Mouse (Mus musculus) common myeloid progenitor, adult 5-6 weeks (primary cell): ENCODE measurements around the gene Fam71f1. TPM values are rescaled to one million over a fixed set of nuclear protein-coding genes. Genes with fewer than 3 reads are reported as not detected.
"Not testable (repeated sequence)": the region's sequence is repeated elsewhere in the genome, so short reads cannot be mapped to it uniquely, and the experiment has no call there.

Source experiments
- ATAC-seq: replicated peaks from 2 replicates; pipeline ENCODE4 v1.8.0; 2016; ENCODE audit warnings: low read depth, mild to moderate bottlenecking, moderate TSS enrichment, inconsistent platforms; ENCODE audit not compliant: poor library complexity, severe bottlenecking
- total RNA-seq: library from RNA; stranded (forward); fragments of 200-1000, 187-1606 nt; gene quantifications from 2 replicates; pipeline ENCODE4 v1.2.3, GENCODE M21; 2017

Gene Fam71f1
- total RNA-seq, 1 experiment from 2014 or later, result not detected

- ATAC-seq, result no peak
Observed at GRCm38 (mm10) chr6:29322147-29322546, 3.2 kb downstream of the Fam71f1 start.

DNA sequence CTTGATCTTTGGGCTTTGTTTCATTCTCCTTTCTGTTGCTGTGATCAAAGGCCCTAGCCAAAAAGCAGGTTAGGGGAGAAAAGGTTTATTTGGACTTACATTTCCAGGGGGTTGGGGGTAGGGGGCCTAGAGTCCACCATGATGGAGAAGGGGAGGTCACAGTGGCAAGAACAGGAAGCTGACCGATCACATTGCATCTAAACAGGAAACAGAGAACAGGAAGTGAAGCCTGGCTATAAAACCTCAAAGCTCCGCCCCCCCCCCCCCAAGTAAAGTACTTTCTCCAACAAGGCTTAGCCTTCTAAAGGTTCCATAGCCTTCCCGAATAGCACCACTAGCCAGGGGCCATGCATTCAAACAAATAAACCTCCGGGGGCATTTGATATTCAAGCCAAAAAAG is 3.8 kb downstream of the Fam71f1 start:
- 0 out of 2 replicates have a peak, but pooled peaks have one; percentile 27 for ATAC-seq

- peak; percentile 45; the same call in 1 of the 2 replicates for ATAC-seq
Observed at GRCm38 (mm10) chr6:29326961-29327360, 8.0 kb downstream of the Fam71f1 start.

- peak; percentile 48; the same call in 1 of the 2 replicates for ATAC-seq
Observed at GRCm38 (mm10) chr6:29329514-29329913, 10.6 kb downstream of the Fam71f1 start.

GRCm38 (mm10) chr6:29346512-29346911 is 27.6 kb downstream of the Fam71f1 start:
- ATAC-seq, result not testable (repeated sequence)

DNA sequence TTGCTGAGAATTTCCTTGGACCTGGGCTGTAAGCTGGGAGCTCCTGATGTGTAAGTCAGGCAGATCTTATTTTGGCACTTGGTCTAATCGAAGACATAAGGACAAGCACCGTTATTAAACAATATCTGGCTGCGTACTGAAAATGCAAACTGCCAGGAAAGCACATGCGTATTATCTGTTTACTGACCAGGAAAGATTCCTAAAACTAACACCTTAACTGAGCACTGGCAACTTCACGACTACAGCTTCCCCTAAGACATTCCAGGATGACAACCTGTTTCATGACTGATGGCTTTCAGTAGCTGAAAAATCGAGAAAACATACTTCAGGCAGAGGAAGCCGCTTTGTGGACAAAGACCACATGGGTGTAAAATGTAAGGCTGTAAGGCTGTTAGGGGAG is 28.2 kb downstream of the Fam71f1 start:
- no peak for ATAC-seq

GRCm38 (mm10) chr6:29347665-29348370 is 28.9 kb downstream of the Fam71f1 start, which contains the start of gene Calu:
Gene Calu, plus strand, starts transcription at chr6:29348069.
- peak; percentile 95 for ATAC-seq

GRCm38 (mm10) chr6:29348371-29348724 is 29.4 kb downstream of the Fam71f1 start:
- ATAC-seq, result no peak

GRCm38 (mm10) chr6:29351613-29352012 is 32.7 kb downstream of the Fam71f1 start:
- no peak for ATAC-seq

DNA sequence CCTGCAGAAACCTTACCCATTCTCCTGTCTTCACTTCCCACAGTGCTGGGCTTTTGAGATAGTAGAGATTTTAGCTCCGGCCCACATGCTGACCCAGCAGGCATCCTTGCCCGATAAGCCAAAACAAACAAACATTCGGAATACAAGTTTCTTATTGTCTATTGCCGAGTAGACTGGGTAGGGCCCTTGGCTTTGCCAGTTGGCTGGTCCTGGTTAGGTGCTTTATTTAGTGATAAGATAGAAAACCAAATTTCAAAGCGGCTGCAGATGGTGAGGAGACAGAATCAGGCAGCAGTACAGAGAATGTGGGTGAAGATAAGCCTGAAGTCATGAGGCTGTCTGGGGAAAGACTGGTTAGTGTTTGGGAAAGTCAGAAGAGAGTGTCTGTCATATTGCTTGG is 33.9 kb downstream of the Fam71f1 start:
- no peak; the same call in 1 of the 2 replicates for ATAC-seq

DNA sequence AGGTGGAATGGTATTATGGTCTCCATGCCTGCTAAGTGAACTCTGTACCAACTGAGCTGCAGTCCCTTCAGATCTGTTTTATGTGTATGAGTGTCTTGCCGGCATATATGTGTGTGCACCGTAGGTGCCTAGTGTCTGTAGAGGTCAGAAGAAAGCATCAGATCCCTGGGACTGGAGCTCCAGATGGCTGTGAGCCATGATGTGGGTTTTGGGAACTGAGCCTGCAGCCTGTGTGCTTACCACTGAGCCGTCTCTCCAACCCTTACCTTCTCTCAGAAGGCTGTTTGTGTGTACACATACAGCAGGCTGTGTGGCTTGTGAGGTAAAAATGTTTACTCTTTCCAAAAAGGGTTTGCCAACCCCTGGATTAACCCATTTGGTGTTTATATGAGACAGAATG is 40.4 kb downstream of the Fam71f1 start:
- no peak for ATAC-seq

- no peak for ATAC-seq
Observed at GRCm38 (mm10) chr6:29360211-29360610, 41.3 kb downstream of the Fam71f1 start.

DNA sequence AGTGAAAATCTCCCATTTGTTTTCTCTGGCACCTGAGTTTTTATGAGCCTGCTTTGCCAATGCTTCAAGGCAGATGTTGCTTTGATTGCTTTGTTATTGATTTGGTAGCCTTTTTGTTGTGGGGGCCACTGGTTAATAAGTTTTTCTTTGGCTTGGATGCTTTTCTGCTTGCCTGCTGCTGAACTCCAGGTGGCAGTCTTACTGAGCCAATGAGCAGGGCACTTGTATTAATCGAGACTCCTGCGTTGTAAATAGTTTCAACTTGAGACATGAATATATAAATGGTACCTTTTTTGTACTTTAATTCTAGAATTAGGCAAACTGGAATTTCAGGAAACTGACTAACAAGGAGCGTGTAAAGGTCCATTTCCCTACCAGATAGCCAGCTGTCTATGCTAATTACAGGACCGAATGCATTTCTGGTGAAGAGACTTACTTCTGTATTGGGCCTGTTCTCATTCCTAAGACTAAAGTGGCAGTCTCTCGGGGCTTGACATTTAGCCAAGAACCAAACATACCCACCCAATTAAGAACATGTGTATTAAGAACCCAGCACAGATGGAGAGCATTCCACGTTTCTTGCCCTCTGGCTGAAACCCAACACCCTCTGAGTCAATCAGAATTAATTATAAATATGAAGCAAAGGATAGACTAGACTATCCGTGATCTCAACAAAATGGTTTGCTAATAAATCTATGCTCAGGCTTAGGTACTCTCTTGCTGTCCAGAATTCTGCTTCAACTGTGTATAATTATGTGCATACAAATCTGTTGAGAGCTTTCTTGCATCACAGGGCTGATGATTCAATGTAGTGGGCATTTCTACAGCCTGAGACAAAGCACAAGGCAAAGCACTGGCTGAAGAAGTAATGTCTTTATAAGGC is 43.5 kb downstream of the Fam71f1 start:
- ATAC-seq, result no peak

GRCm38 (mm10) chr6:29363129-29363515 is 44.2 kb downstream of the Fam71f1 start:
- no peak for ATAC-seq

DNA sequence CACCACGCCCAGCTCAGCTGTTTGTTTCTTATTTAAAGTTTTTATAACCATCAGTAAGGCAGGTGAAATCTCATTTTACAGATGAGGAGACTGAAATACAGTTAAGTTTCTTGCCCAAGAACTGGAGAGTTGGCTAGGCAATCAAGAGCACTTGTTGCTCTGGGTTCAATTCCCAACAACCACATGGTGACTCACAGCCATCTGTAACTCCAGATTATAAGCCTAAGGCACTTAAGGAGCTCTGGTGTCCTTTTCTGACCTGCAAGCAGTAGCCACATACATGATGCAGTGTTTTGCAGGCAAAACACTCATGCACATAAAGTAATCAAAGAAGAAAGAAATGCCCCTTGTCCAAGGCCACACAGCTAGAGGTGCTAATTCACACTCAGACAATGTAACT is 46.3 kb downstream of the Fam71f1 start:
- ATAC-seq, result no peak

DNA sequence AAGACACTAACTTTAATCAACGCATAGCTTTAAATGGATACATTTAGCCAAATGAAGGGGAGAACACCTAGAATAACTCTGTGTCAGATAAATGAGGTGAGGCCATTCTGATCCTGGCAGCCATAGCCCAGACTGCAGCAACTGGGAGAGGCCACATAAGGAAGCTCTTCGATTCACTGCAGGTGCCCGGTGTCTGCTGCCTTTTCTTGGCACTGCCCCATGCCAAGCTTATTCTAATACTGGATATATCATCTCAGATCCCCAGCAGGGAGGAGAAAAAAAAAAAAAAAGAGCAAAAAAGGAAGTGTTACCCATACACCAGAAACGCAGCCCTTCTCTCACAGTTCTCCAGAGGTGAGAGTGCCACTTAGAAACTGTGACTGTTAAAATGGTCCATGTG is 58.4 kb downstream of the Fam71f1 start:
- ATAC-seq, result no peak

GRCm38 (mm10) chr6:29378678-29379077 is 59.7 kb downstream of the Fam71f1 start:
- ATAC-seq, result no peak

DNA sequence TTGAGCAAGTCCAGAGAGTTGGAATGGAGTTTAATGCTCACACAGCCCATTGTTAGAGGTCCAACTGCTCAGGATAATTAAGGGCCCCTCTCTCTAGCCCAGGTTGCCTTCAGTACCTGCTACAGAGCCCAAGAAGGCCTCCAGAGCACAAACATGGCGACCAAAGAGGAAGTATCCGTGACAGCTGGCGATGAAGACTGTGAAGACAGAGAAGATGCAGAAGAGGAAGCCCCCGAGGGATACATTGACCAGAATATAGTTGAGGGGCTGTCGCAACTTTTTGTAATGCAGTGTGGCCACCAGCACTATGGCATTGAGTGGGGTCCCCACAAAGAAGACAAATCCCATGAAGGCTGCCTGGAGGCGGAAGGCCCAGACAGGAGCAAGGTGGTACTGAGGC is 61.0 kb downstream of the Fam71f1 start:
- ATAC-seq, result no peak

- no peak for ATAC-seq
Observed at GRCm38 (mm10) chr6:29382442-29382841, 63.5 kb downstream of the Fam71f1 start.
